Mouse (Mus musculus): ENCODE data around the gene Chrnb1.
A peak's percentile ranks its signal among the peaks of the same experiment; 100 is the strongest.

The Chrnb1 gene

DNA sequence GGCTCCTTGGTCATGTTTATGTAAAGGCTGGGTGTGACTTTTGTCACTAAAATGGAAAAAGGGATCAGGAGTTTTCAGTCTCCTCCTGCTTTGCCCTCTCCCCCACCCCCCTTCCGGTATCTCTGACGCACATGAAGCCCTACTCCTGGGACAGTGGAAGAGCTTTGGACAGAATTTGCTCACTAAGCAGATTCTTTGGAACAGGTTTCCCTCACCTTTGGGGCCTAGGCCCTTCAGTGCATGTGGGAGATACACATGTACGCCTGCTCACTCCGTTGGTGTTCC is 28.2 kb downstream of the Chrnb1 start:
- peak; percentile 55 for DNase-seq

GRCm38 (mm10) chr11:69766872-69767624 is 28.7 kb downstream of the Chrnb1 start:
- DNase-seq, result peak; percentile 31

DNA sequence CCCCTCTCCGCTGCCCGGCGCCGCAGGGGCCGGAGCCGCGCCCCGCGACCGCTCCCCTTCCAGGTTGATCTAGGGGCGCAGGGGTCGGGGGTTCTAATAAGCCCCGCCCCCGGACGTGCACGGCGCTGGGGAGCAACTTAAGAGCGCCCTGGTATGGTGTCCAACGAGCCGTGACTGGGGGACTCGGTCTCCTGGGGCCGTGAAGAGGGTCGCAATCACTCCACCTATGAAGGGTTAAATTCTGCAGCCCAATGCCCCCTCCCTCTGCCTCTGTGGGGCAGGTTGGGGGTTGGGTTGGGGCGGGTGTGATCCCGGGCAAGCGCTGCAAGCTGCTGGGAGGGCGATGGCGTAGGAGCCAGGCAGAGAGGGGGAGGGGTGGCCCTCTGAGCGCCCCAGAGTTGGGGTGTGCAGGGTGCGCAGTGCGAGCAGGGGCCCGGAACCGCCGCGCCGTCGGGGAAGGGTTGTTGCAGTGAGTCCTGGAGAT is 29.6 kb downstream of the Chrnb1 start:
- DNase-seq, result peak; percentile 85

GRCm38 (mm10) chr11:69765221-69766125 is 30.3 kb downstream of the Chrnb1 start, which contains the start of gene Zbtb4:
Zbtb4 (plus strand) TSS chr11:69765912.
- peak; percentile 74 for DNase-seq

GRCm38 (mm10) chr11:69763551-69763950 is 32.2 kb downstream of the Chrnb1 start:
- DNase-seq, result no peak

DNA sequence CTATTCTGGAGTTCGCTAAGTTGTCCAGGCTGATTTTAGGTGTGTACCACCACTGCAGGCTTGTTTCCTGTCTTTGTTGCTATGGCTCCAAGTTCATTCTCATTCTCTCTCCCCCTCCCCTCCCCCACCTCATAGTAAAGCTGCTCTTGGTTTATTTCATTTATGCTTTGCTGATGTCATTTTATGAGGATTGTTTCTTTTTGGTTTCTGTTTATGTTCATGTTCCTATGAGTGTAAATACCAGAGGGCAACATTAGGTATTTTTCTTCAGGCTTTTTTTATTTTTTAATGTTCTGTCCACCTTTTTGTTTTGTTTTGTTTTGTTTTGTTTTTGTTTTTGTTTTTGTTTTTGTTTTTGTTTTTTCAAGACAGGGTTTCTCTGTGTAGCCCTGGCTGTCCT is 33.9 kb downstream of the Chrnb1 start, which contains the start of gene Slc35g3:
Slc35g3 (minus strand) TSS at position 101 of the 400 bp plus-strand sequence.
- DNase-seq, result no peak

DNA sequence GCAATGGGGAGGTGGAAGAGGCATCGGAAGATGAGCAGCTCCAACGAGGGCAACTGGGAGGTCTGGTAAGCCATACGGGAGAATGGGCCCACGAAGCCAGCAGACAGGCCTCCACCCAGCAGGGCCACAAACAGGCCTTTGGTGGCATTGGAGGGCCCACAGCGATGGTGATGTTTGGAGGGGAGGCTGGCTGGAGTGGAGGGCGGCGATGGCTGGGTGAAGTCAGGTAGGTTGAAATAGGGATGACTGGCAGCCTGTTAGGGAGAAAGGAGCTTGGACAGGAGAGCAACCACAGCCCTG is 34.9 kb downstream of the Chrnb1 start:
- no peak for DNase-seq

- no peak for DNase-seq
Observed at GRCm38 (mm10) chr11:69760160-69760900, 35.4 kb downstream of the Chrnb1 start.

GRCm38 (mm10) chr11:69758971-69759721 is 36.6 kb downstream of the Chrnb1 start:
- peak; percentile 92 for DNase-seq

GRCm38 (mm10) chr11:69758478-69758970 is 37.2 kb downstream of the Chrnb1 start, which contains the start of gene Polr2a:
Polr2a (minus strand) TSS chr11:69758637.
- DNase-seq, result peak; percentile 98

DNA sequence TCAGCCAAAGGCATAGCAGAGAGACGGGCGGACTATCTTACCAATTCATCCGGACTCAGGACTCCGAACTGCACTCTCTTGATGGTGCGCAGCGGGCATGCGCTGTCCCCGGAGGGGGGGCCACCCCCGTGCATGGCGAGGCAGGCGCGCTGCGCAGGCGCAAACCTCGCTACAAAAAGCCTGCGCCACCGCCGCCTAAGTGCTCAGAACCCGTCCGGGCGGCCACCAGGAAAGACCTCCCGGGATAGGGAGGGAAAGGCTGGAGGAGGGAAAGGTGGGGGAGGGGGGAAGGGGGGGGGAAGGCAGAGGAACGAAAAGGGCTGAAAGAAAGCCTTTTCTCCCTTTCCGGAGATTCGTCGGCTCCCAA is 37.7 kb downstream of the Chrnb1 start:
- DNase-seq, result peak; percentile 98

DNA sequence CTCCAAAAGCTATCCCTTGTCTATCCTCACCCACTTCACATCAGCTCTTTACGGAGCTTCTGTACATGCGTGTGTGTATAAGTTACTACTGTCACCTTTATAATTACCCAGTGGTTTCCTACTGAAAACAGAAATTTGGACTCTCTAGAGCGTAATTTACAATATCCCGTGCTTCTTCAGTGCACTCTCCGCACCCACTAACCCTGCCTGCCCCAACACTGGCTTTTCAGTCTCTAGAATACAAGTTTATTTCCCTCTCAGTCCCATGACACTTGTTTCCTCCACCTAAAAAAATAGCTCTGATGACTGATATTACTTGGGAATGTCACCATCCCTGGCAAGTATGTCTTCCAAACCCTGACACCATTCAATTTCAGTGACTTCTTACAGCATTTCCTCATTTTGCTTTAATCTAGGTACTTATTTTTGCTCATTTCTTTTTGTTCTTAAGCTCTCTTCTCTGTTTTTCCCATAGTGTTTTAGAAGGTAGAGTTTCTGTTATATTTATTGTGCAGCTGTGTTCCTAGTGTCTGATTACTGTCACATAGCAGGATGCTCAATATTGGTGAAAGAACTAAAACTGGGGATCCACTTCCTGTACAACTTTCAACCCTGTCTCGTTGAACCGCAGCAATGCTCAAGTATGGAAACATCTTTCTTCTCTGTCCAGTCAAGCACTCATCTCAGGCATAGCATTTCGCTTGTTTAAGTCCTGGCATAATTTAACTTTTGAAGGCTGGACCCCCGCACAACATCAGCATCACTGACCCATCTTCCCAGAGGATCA is 38.2 kb downstream of the Chrnb1 start:
- no peak for DNase-seq

DNA sequence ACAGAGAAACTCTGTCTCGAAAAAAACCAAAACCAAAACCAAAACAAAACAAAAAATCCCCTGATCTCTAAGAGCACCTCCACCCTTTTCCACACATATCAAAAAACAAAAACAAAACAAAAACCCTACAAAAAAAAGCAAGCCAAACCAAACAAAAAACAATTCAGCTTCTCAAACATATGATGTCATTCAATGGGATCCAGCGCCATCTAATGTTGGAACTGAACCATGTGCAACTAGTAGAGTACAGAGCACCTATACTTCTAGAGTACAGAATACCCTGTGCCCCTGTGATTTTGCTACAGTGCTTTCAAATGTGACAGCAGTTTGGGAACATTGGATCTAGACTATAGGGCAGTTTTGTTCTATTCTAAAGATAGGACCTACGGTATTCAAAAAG is 41.0 kb downstream of the Chrnb1 start:
- peak; percentile 57 for DNase-seq

- no peak for DNase-seq
Observed at GRCm38 (mm10) chr11:69754233-69754632, 41.5 kb downstream of the Chrnb1 start.

DNA sequence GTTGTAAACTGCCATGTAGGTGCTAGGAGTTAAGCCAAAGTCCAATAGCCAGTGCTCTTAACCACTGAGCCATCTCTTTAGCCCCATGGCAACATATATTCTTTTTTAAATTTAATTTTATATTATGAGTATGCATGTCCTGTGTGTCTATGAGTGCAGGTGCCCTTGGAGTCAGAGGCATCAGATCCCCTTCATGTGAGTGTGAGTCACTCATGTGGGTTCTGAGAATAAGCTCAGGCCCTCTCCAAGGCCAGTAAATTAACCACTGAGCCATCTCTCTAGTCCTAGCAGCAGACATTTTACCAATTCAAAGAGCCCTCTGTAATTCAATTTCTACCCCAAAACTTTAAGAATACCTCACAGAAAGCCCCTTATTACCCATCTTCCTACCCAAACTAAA is 43.1 kb downstream of the Chrnb1 start:
- no peak for DNase-seq

DNA sequence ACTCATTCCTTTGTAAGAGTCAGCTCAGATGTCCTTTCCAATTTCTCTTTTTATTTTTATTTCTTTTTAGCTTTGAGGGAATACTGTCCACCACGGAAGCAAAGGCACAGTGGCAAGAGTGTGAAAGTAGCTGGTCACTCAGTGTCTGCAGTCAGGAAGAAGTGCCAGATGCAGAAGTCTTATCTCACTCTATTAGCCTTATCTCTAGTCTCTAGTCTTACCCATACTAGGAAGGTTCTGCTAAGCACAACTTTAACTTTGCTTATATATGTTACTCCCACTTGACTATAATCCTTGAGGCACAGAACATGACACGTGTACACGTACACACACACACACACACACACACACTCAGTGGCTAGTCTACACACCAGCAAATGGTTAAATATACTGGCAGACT is 44.1 kb downstream of the Chrnb1 start:
- no peak for DNase-seq
